Mouse (Mus musculus): ENCODE data around the gene Gm49358.

Gene Gm49358

DNA sequence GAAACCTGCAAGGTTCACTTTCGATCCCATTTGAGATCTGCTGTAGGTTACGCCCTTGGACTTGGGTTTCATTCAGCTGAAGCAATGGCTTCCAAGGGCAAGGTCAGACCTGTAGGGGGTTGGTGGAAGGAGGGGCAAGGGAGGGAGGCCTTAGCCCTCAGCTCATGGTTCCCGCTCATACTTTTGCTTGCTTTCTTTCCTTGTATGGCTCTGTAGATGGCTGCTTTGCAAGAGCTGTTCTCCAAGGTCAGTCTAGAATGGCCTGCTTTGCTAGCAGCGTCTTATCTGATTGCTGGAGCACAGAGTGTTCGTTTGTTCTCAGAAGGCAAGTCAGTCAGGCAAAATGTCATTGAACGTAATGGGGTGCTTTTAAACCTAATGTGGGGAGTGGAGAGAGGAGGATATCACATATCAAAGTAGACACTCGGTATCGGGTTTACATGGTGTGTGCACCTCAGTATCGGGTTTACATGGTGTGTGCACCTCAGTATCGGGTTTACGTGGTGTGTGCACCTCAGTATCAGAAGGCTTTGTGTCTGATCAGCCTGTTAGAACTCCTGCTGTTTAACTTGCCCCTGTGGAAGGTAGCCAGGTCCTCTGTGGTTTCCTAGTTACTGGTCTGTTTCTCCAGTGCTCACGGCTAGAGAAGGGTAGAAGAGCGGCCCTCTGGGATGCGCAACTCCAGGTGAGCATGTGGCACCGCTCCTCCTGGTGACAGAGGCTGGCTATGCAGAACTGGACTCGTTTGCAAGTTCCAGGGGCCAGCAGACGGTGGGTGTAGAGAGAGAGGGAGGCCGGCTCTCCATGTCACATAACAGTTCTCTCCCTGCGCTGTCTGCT is 50.7 kb downstream of the Gm49358 start:
- no peak for DNase-seq (ENCODE audit: low spot score in 2 of 2)

DNA sequence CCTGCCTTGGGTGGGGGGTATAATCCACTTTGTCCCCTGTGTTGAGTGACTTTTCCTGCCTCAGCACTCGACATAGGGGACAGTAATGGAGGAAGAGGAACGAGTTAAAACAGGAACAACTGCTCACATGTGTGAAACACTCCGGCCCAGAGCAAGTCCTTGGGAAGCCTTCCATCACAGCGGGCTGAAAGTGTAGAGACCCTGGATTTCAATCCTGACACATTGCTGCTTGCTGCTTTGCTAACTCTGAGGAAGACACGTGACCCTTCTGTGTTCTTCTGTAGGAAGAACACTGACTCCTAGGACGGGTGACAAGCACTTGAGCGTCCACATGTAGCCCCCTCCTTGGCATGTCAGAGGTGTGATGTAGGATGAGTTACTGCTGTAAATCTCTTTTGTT is 51.4 kb downstream of the Gm49358 start:
- DNase-seq (ENCODE audit: low spot score in 2 of 2), result no peak

DNA sequence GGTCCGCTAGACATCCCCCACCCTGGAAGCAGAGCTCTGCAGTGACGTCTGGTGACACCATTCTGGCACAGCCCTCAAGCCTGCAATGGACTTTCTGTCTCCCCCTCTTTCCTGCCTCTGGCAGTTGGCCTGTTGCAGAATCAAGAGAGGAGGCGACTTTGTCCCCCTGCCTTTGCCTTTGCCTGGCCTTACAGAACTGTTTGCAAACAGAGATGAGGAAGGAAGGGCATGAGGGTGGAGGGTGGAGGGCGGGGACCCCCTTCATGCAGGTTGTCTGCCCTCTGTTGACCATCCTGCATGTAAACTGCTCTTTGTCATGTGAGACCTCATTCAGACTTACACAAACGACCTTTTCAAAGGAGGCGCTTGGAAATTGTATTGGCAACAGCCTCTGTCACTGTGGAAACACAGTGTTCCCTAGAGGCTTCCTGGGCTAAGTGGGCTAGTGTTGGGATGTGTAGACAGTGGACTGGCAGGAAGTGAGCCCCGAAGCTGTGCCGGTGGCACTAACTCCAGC is 55.9 kb downstream of the Gm49358 start:
- DNase-seq (ENCODE audit: low spot score in 2 of 2), result no peak

DNA sequence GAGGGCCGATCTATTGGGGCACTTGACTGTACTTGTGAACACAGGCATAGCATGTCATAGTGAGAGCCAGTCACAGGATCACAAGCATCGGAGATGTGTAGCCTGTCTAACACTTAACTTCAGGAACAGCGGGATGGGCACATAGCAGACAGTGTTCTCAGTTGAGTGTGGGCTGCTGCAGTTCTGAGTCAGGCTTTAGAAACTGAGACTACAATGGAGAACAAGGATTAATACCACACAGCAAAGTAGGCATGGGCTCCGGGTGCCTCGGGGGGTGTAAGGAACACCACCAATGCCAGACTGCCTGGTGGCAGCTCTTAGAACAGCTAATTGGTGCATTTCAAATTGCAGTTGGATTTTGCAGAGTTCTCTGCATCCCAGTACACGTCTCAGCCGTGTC is 57.2 kb downstream of the Gm49358 start:
- no peak for DNase-seq (ENCODE audit: low spot score in 2 of 2)

DNA sequence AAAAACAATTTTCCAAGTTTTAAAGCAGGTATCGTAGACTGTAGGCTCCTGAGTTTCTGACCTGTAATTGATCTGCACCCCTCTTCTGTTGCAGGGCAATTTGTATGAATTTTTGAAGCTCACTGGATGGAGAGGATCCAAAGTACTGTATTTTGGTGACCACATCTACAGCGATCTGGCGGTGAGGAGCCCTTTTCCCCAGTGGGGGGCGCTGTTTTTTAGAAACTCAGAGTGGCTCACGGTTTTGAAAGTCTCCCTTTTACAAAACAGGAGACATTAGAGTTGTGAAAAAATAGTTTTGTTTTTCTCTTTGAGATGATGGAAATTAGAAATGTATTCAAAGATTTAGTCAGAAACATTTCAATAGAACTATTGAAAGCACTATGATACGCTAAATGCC is 60.3 kb downstream of the Gm49358 start:
- DNase-seq (ENCODE audit: low spot score in 2 of 2), result no peak

DNA sequence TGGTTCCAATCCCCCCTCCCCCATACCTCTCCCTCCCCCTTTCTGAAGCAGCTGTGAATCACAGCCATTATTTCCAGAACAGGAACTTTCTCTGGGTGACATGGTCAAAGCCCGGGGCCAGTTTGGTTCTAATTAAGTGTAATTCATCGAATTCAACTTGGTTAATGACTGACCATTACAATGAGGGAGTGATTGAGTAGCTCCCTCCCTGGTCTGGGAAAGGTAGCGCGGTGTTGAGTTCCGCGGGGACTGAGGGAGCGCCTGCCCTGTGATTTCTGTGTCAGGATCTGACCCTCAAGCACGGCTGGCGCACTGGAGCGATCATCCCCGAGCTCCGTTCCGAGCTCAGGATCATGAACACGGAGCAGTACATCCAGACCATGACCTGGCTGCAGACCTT is 61.1 kb downstream of the Gm49358 start:
- DNase-seq (ENCODE audit: low spot score in 2 of 2), result no peak

DNA sequence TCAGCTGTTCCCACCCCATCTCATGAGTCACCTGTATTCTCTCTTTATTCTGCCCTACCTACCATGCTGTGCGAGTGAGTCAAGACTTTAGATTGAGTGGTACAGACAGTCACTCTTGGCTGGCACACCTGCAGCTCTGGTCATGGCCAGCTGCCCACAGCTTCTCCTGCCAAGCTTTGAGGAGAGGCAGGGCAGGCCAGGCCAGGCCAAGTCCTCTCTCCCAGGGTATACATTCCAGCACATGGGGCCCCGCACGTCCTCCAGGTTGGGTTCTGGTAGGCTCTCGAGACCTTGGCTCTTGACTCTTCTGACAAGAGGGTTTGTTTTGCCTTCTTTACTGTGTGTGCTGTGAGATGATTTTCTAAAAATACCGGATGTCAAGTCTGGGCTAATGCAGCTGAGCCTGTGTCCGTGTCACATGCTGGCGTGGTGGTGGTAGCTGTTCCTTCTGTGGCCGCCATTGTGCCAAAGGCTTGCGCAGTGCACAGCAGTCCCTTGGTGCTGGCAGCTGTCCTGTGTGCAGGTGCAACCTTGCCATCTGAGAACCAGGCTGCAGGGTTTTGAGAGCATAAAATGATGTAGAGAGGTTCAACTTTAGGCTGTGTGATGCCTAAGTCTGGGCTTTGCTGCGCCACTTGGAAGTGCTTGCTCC is 62.2 kb downstream of the Gm49358 start:
- no peak for DNase-seq (ENCODE audit: low spot score in 2 of 2)

DNA sequence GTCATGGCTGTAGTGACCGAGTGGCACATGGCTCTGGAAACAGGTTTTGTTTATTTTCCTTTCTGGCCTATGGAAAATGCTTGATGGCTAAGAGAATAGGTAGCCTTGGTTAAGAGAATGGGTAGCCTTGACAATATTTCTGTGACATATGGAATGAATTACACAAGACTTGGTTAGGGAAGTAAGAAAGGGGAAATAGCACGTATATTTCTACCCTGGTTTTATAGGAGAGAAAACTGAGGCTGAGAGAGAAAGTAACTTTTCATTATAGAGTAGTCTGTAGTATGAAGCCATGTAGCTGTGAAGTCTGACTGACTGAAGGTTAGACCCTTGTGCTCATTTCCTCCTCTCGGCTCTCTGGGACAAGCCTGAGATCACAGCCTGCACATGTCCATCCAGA is 63.2 kb downstream of the Gm49358 start:
- no peak for DNase-seq (ENCODE audit: low spot score in 2 of 2)

DNA sequence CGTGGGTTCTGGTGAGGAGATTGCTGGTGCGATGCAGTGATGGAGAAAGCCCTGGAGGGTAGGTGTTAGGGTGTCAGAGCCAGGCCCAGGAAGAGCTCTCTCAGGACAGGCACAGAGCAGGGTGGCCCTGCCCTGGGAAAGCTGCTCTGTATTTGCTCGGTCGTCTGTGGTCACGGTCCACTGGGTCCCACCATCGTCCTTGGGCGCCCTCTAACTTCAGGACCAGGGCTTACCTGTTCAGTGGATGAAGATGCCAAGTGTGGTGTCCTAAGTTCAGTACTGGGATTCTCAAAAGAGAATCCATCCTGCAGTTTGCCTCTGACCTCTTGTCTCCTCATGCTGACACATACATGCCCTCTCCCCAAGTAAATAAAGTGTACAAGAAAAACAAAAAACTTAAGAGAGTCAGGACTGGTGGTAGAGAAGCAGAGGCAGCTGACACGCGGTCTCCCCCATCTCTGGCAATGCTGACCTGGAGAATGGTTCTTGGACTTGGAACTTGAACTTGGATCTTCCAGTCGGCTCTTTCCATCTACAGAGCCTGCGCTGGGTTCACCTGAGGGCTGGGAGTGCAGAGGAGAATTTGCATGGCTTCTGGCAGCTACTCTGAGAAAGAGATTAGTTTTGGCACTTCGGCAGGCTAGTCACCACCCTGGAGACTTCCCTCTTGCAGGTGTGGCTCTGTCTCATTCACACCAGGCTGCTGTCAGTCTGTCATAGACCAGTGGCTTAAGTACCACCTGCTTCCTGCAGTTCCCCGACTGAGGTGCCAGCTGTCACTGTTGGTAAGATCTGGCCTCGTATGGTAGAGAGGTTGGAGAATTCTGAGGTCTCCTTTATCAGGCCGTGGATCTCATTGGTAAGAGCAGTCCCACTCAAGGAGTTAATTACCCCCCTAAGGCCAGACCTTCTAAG is 64.7 kb downstream of the Gm49358 start:
- peak; percentile 67 to 73 for DNase-seq (ENCODE audit: low spot score in 2 of 2)

DNA sequence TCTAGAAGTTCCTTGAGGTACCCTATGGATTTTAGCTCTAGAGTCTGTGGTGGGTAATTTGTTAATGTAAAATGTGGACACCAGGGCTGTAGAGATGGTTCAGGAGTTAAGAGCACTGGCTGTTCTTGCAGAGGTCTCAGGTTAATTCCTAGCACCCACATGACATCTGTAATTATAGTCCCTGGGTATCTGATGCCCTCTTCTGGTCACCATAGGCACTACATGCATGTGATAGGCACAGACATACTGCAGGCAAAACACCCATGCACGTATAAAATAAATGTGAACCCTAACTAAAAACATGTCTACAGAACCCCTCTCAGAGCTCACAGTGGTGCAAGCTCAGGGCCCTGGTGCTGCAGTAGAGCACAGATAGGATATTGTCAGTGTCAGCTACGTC is 65.7 kb downstream of the Gm49358 start:
- no peak for DNase-seq (ENCODE audit: low spot score in 2 of 2)

DNA sequence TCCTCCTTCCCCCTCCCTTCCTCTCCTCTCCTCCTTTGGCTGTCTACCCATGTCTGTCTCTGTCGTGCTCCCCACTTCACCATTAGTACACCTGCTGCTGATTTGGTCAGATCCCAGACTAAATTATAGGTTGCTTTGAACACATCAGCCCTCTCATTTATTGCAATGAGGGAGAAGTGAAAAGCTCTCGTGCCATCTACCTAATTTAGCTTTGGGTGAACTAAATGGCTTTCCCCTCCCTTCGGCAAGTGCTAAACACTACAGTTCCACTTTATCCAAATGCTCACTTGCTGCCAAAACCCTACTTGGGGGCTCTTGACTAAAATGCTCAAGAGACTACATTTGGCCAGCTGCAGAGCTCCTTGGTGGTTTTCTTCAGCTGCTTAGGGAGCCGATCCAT is 73.0 kb downstream of the Gm49358 start:
- no peak for DNase-seq (ENCODE audit: low spot score in 2 of 2)

DNA sequence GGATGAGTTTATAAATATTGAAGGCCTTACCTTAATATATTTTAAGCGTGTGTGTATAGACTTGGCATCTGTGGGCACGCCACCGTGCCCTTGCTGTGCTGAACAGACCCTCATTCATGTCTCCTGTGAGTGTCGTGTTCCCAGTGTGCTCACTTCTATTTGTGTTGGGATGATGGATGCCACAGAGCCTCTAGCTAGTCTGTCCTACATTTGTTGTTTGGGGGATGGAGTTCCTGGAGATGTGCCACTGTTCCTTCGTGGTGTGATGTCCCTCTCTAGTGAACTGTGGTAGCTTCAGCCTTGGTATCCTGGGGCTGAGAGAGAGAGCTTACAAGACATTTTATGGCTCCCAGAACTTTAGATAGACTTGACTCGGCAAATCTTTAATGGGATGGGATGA is 75.1 kb downstream of the Gm49358 start:
- DNase-seq (ENCODE audit: low spot score in 2 of 2), result no peak

DNA sequence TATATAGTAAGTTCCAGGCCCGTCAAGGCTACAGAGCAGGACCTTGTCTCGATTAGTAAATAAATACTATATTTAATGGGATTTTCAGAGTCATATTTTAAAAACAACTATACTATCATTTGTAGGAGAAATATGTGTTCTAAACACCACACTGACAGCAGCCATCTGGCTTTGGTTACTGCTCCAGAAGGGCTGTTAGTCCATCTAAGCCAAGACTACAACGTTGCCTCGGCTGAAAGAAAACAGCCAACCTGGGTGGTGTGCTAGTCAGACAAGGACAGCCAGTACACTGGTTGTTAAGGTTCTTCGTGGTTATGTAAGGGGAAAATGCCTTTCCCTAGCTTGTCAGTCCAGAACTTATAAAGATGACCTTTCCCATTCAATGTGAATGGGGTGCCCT is 78.9 kb downstream of the Gm49358 start:
- DNase-seq (ENCODE audit: low spot score in 2 of 2), result no peak

DNA sequence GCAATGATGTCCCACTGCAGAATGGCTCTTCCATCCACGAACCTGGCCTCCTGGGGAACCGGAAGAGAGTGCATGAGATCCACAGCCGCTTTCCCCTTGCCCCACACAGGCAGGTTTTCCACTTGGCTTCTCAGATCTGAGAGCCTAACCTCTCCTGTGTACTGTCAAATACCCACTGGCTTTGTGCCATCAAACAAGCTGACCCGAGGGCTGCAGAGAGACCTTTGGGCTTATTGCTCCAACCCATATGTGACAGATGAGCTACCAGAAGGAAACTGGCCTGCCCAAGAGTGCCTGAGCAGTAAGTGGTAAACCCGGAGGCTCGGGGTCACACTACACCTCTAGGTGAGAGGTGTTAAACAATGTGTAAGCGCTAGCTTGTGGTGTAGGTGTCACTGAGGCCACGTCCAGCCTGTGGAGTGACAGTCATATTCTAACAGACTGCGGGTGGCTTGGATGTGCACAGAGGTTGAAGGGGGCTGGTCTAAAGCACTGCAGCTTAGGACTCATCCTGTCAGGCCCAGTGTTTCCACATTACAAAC is 83.2 kb downstream of the Gm49358 start:
- DNase-seq (ENCODE audit: low spot score in 2 of 2), result no peak

DNA sequence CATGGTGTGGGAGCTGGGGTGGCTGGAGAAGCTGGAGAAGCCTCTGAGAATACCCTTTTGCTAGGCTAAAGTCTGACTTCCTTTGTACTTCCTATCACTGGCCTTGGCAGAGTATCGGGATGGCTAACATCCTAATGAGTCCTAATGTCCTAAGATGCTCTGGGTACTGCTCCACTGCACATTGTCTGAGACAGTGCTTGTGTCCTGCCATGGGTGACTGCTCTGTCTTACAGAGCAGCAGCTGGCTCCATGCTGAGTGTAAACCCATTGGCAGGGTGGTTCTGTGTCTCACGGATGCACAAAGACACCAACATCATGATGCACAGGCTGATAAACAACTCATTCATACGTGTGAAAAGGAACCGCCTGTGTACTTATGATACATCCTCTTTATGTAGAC is 85.3 kb downstream of the Gm49358 start:
- DNase-seq (ENCODE audit: low spot score in 2 of 2), result no peak

DNA sequence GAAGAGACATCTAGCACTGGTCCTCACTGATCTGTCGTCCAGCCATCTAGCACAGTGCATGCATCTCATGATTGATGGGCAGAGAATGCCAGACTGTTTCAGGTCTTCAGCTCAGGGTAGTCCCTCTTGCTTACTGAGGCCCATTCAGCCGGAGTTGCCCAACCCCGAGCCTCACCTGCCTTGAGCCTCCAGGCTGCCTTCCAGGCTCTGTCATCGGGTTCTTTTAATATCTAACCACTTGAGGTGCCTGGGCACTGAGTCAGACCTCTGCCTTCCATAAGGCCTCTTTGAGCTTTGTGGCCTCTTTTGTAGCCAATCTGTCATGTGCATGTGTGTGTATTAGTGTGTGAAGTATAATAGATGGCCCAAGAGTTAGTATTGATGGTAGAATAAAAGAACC is 85.7 kb downstream of the Gm49358 start:
- no peak for DNase-seq (ENCODE audit: low spot score in 2 of 2)

DNA sequence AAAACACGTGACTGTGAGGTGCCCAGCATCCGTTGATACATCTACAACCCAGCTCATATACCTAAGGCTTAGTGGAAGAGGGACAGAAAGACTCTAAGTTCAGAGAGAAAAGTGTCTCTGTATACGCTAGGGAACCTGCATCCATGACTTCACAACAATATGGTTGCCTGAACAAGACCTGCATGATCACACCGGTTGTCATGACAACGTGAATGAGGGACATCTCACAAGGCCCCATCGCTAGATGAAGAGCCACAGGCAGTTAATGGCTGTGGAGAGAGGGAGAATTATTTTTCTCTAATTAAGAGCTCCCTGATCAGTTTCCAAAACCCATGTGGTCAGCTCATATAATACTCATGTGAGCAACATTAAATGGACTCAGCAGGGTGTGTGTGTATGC is 88.4 kb downstream of the Gm49358 start:
- DNase-seq (ENCODE audit: low spot score in 2 of 2), result no peak

DNA sequence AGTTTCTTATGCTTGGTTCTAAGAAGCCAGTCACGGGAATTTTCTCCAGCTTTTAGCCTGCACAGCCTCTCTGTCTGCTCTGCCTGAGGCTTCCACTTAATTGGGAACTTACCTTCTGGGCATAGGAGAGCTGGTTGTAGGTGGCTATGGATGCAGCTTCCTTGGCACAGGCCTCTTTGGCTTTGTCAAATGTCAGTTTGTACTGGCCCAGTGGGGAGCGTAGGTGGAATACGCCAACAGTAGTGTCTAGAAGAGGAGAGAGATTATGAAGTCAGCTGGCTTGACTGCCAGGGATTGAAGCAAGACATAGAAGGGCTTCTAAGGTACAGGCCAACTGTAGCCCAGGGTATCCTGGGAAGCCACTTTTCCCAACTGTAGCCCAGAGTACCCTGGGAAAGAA is 89.7 kb downstream of the Gm49358 start:
- no peak for DNase-seq (ENCODE audit: low spot score in 2 of 2)

DNA sequence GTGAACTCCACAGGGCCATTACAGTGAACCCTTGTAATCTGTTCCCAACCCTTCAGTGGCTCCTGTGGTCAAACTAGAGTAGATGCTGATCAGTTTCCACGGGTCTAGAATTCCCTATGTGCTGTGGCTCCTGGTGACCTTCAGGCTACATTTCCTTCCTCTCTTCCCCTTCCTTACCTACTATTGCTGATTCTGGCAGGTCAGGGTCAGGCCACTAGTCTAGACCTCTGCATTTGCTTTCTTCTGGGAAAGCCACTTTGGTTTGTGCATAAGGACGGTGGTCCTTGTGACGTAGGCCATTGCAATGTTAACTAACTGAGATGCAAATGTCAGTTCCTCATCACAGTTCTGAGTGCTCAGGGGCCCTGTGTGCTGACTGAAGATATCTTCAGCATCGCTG is 96.6 kb downstream of the Gm49358 start:
- no peak for DNase-seq (ENCODE audit: low spot score in 2 of 2)

DNA sequence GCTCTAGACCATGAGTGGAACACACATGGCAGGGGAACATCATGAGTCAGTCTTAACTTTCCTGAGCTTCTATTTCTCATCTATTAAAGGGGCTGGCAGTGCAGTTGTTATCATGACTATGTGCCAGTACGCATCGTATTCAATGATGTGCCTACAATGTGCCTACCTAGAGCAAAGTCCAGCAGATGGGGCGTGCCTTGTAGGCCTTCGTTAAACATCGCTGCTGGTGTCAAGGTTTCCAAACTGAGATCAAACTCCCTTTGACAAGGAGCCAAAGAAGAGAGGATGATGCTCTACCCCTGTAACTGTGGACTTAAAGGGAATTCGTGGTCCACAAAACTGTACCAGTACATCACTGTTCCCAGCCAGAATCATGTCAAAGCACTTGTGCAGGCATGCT is 98.7 kb downstream of the Gm49358 start:
- DNase-seq (ENCODE audit: low spot score in 2 of 2), result no peak

DNA sequence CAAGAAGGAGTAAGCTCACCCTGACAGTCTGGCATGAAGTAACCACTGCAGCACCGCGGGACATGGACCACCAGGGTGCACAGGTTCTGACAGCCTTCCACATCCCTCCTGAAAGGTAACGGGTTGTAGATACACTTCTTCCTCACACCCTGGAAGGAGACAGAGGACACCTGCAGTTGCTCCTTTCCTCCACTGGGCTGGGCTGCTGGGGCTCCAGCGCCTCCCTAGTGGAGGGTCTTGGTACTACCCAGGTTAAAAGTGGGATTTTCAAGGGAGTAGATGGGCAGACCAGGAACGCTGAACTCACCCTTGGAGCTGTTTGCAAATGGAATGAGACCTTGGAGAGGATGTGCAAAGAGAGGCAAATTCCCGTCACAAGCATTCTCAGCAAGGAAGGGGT is 99.7 kb downstream of the Gm49358 start:
- no peak for DNase-seq (ENCODE audit: low spot score in 2 of 2)

DNA sequence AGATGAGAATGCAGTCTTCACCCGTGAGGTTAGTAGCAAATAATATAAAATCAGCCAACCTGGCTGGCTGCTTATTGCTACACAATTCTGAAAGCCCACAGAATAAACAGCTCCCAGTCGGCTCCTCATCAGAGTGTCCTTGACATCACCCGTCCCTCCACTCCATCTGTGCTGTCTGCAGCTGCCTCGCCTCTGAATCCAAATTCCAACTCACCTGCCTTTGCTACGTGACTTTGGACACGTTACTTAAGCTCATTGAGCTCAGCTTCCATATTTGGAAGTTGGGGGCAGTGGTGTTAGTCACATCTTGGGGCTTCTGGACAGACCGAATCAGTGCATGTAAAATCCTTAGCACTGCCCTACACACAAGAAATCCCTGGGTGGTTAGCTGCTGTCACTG is 108.3 kb downstream of the Gm49358 start:
- DNase-seq (ENCODE audit: low spot score in 2 of 2), result no peak

Data from spleen, postnatal 36 days (tissue).